Mouse (Mus musculus): Measurements from ENCODE around the gene Lsm12. TPM values are rescaled to one million over a fixed set of nuclear protein-coding genes. Genes with fewer than 3 reads are reported as not detected.

The Lsm12 gene
- polyA plus RNA-seq, 2 experiments: 15.4 to 51.4 TPM

DNA sequence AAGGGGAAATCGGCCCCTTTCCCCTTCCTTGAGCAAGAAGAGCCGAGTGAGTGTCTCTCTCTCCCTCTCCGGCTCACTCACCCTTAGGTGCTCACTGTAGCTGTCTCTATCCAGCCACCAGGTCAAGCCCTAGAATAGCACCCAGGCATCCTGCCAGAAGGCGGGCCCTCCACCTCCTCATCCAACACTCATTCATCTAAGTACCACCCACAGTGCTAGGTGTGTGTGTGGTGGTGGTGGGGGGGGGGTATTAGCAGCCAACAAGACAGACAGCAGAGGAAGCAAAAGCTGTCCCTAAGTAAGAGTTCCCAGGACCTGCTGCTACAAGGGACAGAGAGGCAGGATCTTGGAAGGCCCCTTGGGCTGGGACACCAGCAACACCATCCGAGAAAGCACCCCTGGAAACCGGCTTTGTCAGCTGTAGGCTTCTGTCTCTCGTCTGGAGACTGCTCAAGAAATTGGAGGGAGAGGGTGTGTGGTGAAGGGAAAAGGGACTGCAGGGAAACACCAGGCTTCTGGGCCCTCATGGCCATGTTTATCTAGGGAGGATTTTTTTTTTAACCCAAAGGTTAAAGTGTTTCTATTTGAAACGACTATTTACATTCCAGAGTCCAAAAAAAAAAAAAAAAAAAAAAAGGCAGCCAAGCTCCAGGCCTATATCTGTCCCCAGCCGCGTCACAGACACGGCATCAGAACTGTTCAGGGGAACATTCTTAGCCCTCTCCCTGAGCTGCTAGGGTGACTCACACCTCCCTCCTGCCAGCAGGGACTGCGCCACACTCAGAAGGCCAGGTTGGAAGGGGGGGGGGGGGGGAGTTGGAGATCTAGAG, 31.2 kb upstream of the Lsm12 start:
- peaks cover 13 to 34% of the 10 kb centered on the region in 2 experiments for H3K4me1 ChIP-seq (replicated peaks; ENCODE audit: control insufficient read depth in 2 of 2, insufficient read depth in 2 of 2, low read length in 1 of 2)
- DNase-seq (ENCODE audit: low read depth in 3 of 3, low spot score in 3 of 3) (no peak), ATAC-seq (ENCODE audit: insufficient read depth) (no peak)

DNA sequence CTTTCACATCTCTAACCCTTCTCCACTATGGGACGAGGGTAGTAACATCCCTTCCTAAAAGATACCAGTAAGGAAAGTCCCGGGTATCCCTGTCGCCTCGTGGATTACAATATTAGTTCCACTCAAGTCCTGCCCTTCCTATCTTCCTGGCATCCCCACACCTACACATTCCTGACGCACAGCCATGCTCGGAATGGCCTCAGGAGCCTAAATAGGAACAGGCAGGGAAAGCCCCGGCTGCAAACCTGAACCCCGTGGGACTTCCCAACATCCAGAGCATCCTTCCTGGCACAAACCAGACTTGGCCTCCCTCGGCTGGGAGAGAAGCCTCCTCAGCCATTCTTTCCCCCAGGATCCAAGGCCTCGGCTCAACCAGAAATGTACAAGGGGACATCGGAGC, 30.4 kb upstream of the Lsm12 start:
- WGBS (ENCODE audit: insufficient replicate concordance): 71% methylated on average over 11 of the region's 11 CpGs
- ATAC-seq (ENCODE audit: insufficient read depth) (no peak), DNase-seq (ENCODE audit: low read depth in 3 of 3, low spot score in 3 of 3) (no peak)
- no peaks in the 10 kb centered on the region for H3K36me3 ChIP-seq (replicated peaks; ENCODE audit: control insufficient read depth, insufficient read depth, low read depth)
- H3K27me3 ChIP-seq (ENCODE audit: control insufficient read depth, insufficient read depth, low read length): no peaks in the 10 kb centered on the region
- TF ChIP-seq EP300 (IDR thresholded peaks at IDR 0.05; ENCODE audit: low read depth) (no peak), CTCF (IDR thresholded peaks at IDR 0.05; ENCODE audit: low read depth) (no peak)
- no peaks in the 10 kb centered on the region for H3K9me3 ChIP-seq (ENCODE audit: control insufficient read depth, low read length)
- peak overlapping the region; percentile 4; the same call in 1 of the 2 replicates for H3K4me2 ChIP-seq (ENCODE audit: low read depth)
- peaks cover 12 to 35% of the 10 kb centered on the region in 2 experiments for H3K4me1 ChIP-seq (replicated peaks; ENCODE audit: control insufficient read depth in 2 of 2, insufficient read depth in 2 of 2, low read length in 1 of 2)
- H3K27ac ChIP-seq: no peak overlapping the region
- H3K4me3 ChIP-seq (ENCODE audit: insufficient read depth in 1 of 2, low read depth in 2 of 2, low read length in 2 of 2): no peak overlapping the region
- no peak overlapping the region for H3K9ac ChIP-seq (replicated peaks)

More for the DNA sequence above, 31.2 kb upstream of the Lsm12 start:
- 48% methylated on average over 12 of the region's 12 CpGs for WGBS (ENCODE audit: insufficient replicate concordance)
- H3K27ac ChIP-seq: no peak overlapping the region
- no peaks in the 10 kb centered on the region for H3K9me3 ChIP-seq (ENCODE audit: control insufficient read depth, low read length)
- no peak overlapping the region for H3K9ac ChIP-seq (replicated peaks)
- no peak overlapping the region for H3K4me3 ChIP-seq (ENCODE audit: insufficient read depth in 1 of 2, low read depth in 2 of 2, low read length in 2 of 2)
- no peaks in the 10 kb centered on the region for H3K27me3 ChIP-seq (ENCODE audit: control insufficient read depth, insufficient read depth, low read length)
- no peaks in the 10 kb centered on the region for H3K36me3 ChIP-seq (replicated peaks; ENCODE audit: control insufficient read depth, insufficient read depth, low read depth)
- peak overlapping the region; percentile 61 for H3K4me2 ChIP-seq (ENCODE audit: low read depth)
- TF ChIP-seq CTCF (IDR thresholded peaks at IDR 0.05; ENCODE audit: low read depth) (no peak), EP300 (IDR thresholded peaks at IDR 0.05; ENCODE audit: low read depth) (no peak)

DNA sequence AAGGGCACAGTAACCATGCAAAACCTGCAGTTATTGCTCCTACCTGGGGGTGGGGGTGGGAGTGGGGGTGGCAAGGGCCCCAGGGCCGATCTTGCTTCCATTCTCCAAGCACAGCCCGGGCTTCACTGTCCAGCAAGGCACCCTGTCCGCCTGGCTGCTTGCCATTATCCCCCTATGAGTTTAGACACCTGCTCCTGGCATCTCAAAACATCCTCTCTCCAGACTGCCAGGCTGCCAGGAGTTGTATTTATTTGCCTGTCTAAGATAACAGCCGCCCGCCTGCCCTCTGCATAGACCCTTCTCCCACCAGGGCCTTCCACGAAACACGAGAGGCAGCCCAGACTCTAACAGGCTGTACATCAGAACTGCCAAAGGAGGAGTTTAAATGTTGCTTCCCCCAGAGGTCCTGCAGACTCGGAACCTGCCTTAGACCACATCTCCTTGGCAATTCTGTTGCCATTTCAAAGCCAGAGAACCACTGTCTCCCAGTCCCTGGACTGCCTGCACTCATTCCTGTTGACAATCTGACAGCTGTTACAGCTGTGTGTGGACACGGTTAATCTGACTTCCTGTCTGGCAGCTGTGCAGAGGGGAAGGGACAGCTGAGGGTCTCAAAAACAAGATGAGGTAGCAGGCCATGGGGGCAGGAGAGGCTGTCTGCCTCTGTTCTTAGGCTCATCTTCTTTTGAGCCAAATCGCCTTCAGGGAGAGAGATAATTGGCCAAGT, 29.5 kb upstream of the Lsm12 start:
- TF ChIP-seq EP300 (IDR thresholded peaks at IDR 0.05; ENCODE audit: low read depth) (no peak), CTCF (IDR thresholded peaks at IDR 0.05; ENCODE audit: low read depth) (no peak)
- H3K27me3 ChIP-seq (ENCODE audit: control insufficient read depth, insufficient read depth, low read length): no peaks in the 10 kb centered on the region
- H3K27ac ChIP-seq: no peak overlapping the region
- H3K9ac ChIP-seq (replicated peaks): no peak overlapping the region
- no peaks in the 10 kb centered on the region for H3K36me3 ChIP-seq (replicated peaks; ENCODE audit: control insufficient read depth, insufficient read depth, low read depth)
- H3K4me2 ChIP-seq (ENCODE audit: low read depth): no peak overlapping the region
- H3K9me3 ChIP-seq (ENCODE audit: control insufficient read depth, low read length): no peaks in the 10 kb centered on the region
- DNase-seq (ENCODE audit: low read depth in 3 of 3, low spot score in 3 of 3) (no peak), ATAC-seq (ENCODE audit: insufficient read depth) (no peak)
- peaks cover 7 to 30% of the 10 kb centered on the region in 2 experiments for H3K4me1 ChIP-seq (replicated peaks; ENCODE audit: control insufficient read depth in 2 of 2, insufficient read depth in 2 of 2, low read length in 1 of 2)
- no peak overlapping the region for H3K4me3 ChIP-seq (ENCODE audit: insufficient read depth in 1 of 2, low read depth in 2 of 2, low read length in 2 of 2)
- WGBS (ENCODE audit: insufficient replicate concordance): 44% methylated on average over 10 of the region's 10 CpGs

DNA sequence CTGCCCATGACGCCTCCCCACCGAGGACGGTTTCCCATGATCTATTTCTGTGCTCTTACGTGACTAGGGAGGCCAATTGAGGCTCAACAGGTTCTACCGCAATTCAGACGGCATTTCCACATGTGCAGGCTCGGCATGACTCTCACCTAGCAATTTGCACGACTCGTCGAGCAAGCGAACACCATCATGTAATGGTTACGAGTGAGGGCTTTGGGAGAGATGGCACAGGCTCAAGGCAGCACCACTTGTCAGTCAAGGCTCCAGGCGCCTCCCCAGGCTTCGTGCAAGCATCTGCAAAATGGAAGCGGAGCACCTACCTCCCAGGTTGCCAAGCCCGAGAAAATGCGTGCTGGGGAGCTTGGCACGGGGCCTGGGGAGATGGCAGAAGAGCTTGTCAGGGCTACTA, 26.8 kb upstream of the Lsm12 start:
- Histone ChIP-seq H3K4me2 (ENCODE audit: low read depth) (no peak overlapping the region), H3K9ac (replicated peaks) (no peak overlapping the region), H3K27me3 (ENCODE audit: control insufficient read depth, insufficient read depth, low read length) (no peaks in the 10 kb centered on the region), H3K36me3 (replicated peaks; ENCODE audit: control insufficient read depth, insufficient read depth, low read depth) (no peaks in the 10 kb centered on the region), H3K4me1 (replicated peaks; ENCODE audit: control insufficient read depth in 2 of 2, insufficient read depth in 2 of 2, low read length in 1 of 2) (peaks cover 0 to 34% of the 10 kb centered on the region in 2 experiments; a peak in 3 of 4 replicates), H3K9me3 (ENCODE audit: control insufficient read depth, low read length) (no peaks in the 10 kb centered on the region), H3K27ac (no peak overlapping the region), H3K4me3 (ENCODE audit: insufficient read depth in 1 of 2, low read depth in 2 of 2, low read length in 2 of 2) (no peak overlapping the region)
- ATAC-seq (ENCODE audit: insufficient read depth) (no peak), DNase-seq (ENCODE audit: low read depth in 3 of 3, low spot score in 3 of 3) (no peak)
- WGBS (ENCODE audit: insufficient replicate concordance): 77% methylated on average over 18 of the region's 18 CpGs
- no peak for TF ChIP-seq CTCF (IDR thresholded peaks at IDR 0.05; ENCODE audit: low read depth)
- no peak for TF ChIP-seq EP300 (IDR thresholded peaks at IDR 0.05; ENCODE audit: low read depth)

DNA sequence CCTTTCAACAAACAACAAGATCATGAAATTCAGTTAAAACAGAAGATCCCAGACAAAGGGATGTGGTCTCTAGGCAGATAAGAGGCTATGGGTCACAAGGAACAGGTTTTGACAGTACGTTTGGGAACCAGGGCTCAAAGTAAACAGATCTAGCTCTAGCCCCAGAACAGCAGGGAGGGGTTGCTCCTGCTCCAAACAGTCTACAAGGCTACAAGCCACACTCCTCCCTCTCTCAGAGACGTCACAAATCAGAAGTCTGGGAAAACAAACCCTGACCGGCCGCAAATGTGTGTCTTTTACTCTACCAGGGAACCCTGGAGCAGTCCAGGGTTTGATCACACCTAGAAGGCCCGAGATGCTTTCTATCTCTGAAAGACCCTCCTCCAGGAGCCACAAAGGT, 25.9 kb upstream of the Lsm12 start:
- WGBS (ENCODE audit: insufficient replicate concordance): 47% methylated on average over 5 of the region's 5 CpGs
- Histone ChIP-seq H3K4me1 (replicated peaks; ENCODE audit: control insufficient read depth in 2 of 2, insufficient read depth in 2 of 2, low read length in 1 of 2) (peaks cover 0 to 34% of the 10 kb centered on the region in 2 experiments; a peak in 3 of 4 replicates), H3K9me3 (ENCODE audit: control insufficient read depth, low read length) (no peaks in the 10 kb centered on the region), H3K36me3 (replicated peaks; ENCODE audit: control insufficient read depth, insufficient read depth, low read depth) (no peaks in the 10 kb centered on the region), H3K27me3 (ENCODE audit: control insufficient read depth, insufficient read depth, low read length) (no peaks in the 10 kb centered on the region), H3K4me2 (ENCODE audit: low read depth) (no peak overlapping the region), H3K27ac (no peak overlapping the region), H3K4me3 (ENCODE audit: insufficient read depth in 1 of 2, low read depth in 2 of 2, low read length in 2 of 2) (no peak overlapping the region), H3K9ac (replicated peaks) (no peak overlapping the region)
- ATAC-seq (ENCODE audit: insufficient read depth) (no peak), DNase-seq (ENCODE audit: low read depth in 3 of 3, low spot score in 3 of 3) (no peak)
- TF ChIP-seq EP300 (IDR thresholded peaks at IDR 0.05; ENCODE audit: low read depth) (no peak), CTCF (IDR thresholded peaks at IDR 0.05; ENCODE audit: low read depth) (no peak)

Measured in liver, embryonic 14.5 days (tissue).